Mouse (Mus musculus) intestine, postnatal 0 days (tissue): Measurements from ENCODE around the gene Arhgef25. TPM values are rescaled to one million over a fixed set of nuclear protein-coding genes. Genes with fewer than 3 reads are reported as not detected.

Experiments
- ATAC-seq: fragments of 200-750 bp; cut with Nextera tagmentation; 2 replicates; pipeline ENCODE4 v1.8.0; 2017; ENCODE audit warnings: mild to moderate bottlenecking, moderate TSS enrichment, moderate library complexity
- H3K27ac ChIP-seq: fragments of 300-500 bp; sonication (generic); 2 replicates; pipeline ENCODE4 v1.5.1; 2014; ENCODE audit warnings: mild to moderate bottlenecking, low read depth, low read length, moderate library complexity
- H3K27me3 ChIP-seq: fragments of 300-500 bp; sonication (generic); replicated peaks from 2 replicates; pipeline ENCODE4 v1.6.1; 2014; ENCODE audit warnings: low read length, mixed read lengths; ENCODE audit not compliant: control insufficient read depth, insufficient read depth
- H3K36me3 ChIP-seq: fragments of 300-500 bp; sonication (generic); 2 replicates; pipeline ENCODE4 v1.6.1; 2014; ENCODE audit warnings: mild to moderate bottlenecking, moderate library complexity; ENCODE audit not compliant: control insufficient read depth, insufficient read depth
- H3K4me1 ChIP-seq: fragments of 300-500 bp; sonication (generic); replicated peaks from 2 replicates; pipeline ENCODE4 v1.6.1; 2014; ENCODE audit warnings: antibody characterized with exemption, low read length, mixed read lengths; ENCODE audit not compliant: control insufficient read depth, insufficient read depth
- H3K4me2 ChIP-seq: fragments of 300-500 bp; sonication (generic); replicated peaks from 2 replicates; pipeline ENCODE4 v1.6.1; 2014; ENCODE audit warnings: low read depth, mild to moderate bottlenecking, moderate library complexity
- H3K4me3 ChIP-seq: fragments of 300-500 bp; sonication (generic); 2 replicates; pipeline ENCODE4 v1.5.1; 2014; ENCODE audit warnings: low read depth, low read length
- H3K9ac ChIP-seq: fragments of 300-500 bp; sonication (generic); 2 replicates; pipeline ENCODE4 v1.6.1; 2014; ENCODE audit warnings: mild to moderate bottlenecking, low read depth, low read length
- H3K9me3 ChIP-seq: fragments of 300-500 bp; sonication (generic); 2 replicates; pipeline ENCODE4 v1.6.1; 2016; ENCODE audit warnings: mixed run types; ENCODE audit not compliant: control insufficient read depth
- CTCF ChIP-seq: sonication (generic); IDR thresholded peaks from 2 replicates; pipeline ENCODE4 v1.5.1; 2016; ENCODE audit warnings: low read depth, mild to moderate bottlenecking, control low read depth, antibody characterized with exemption, moderate library complexity
- WGBS: fragments of 180-500 bp; shearing (Covaris S2); extraction: QIAGEN DNeasy Blood & Tissue Kit; methylation state at CpG from one replicate; pipeline ENCODE4 v1.1.7; 2014; 5-methylcytosine and 5-hydroxymethylcytosine counted together
- polyA plus RNA-seq: library from polyadenylated mRNA; unstranded; fragments of >200 nt; fragmentation: Nextera tagmentation; extraction: Ambion mirVana; gene quantifications from 2 replicates; pipeline ENCODE4 v1.2.1, GENCODE M21; 2015

Gene Arhgef25
- polyA plus RNA-seq, 1 experiment from 2014 or later, result 14.4 TPM

GRCm38 (mm10) chr10:127176228-127176627 is 13.7 kb downstream of the Arhgef25 start:
- Histone ChIP-seq H3K4me1 (peaks cover 6% of the 10 kb centered on the region; the same call in 1 of the 2 replicates), H3K36me3 (peaks cover 11% of the 10 kb centered on the region; the same call in 1 of the 2 replicates), H3K9ac (no peak overlapping the region), H3K27me3 (peaks cover 55% of the 10 kb centered on the region), H3K4me2 (no peak overlapping the region), H3K9me3 (no peaks in the 10 kb centered on the region), H3K4me3 (no peak overlapping the region), H3K27ac (no peak overlapping the region)
- no peak; the same call in 1 of the 2 replicates for TF ChIP-seq CTCF
- WGBS, result 40% methylated on average over 3 of the region's 3 CpGs
- no peak for ATAC-seq

GRCm38 (mm10) chr10:127174170-127174569 is 15.7 kb downstream of the Arhgef25 start:
- no peaks in the 10 kb centered on the region for H3K9me3 ChIP-seq
- H3K4me1 ChIP-seq, result peaks cover 9% of the 10 kb centered on the region; the same call in 1 of the 2 replicates
- 77% methylated on average over 7 of the region's 7 CpGs for WGBS
- no peak overlapping the region for H3K9ac ChIP-seq
- TF ChIP-seq CTCF, result no peak
- no peak for ATAC-seq
- H3K36me3 ChIP-seq, result peaks cover 14% of the 10 kb centered on the region; the same call in 1 of the 2 replicates
- H3K4me2 ChIP-seq, result no peak overlapping the region
- H3K4me3 ChIP-seq, result no peak overlapping the region
- no peak overlapping the region for H3K27ac ChIP-seq
- H3K27me3 ChIP-seq, result peaks cover 41% of the 10 kb centered on the region

GRCm38 (mm10) chr10:127173148-127174065 is 16.5 kb downstream of the Arhgef25 start:
- no peaks in the 10 kb centered on the region for H3K9me3 ChIP-seq
- peaks cover 9% of the 10 kb centered on the region; the same call in 1 of the 2 replicates for H3K4me1 ChIP-seq
- H3K4me2 ChIP-seq, result no peak overlapping the region
- H3K9ac ChIP-seq, result no peak overlapping the region
- TF ChIP-seq CTCF, result no peak
- H3K27ac ChIP-seq, result no peak overlapping the region
- WGBS, result 80% methylated on average over 16 of the region's 16 CpGs
- no peak for ATAC-seq
- peaks cover 14% of the 10 kb centered on the region; the same call in 1 of the 2 replicates for H3K36me3 ChIP-seq
- peaks cover 33% of the 10 kb centered on the region for H3K27me3 ChIP-seq
- H3K4me3 ChIP-seq, result no peak overlapping the region

GRCm38 (mm10) chr10:127171631-127172200 is 18.2 kb downstream of the Arhgef25 start:
- H3K27ac ChIP-seq, result no peak overlapping the region

GRCm38 (mm10) chr10:127170837-127171272 is 19.0 kb downstream of the Arhgef25 start:
- peak; percentile 92 for TF ChIP-seq CTCF
- no peak overlapping the region for H3K9ac ChIP-seq
- H3K4me3 ChIP-seq, result peak overlapping the region; percentile 30
- H3K4me1 ChIP-seq, result 0 out of 2 replicates have a peak, but pooled peaks cover 3% of the 10 kb centered on the region
- 6% methylated on average over 29 of the region's 29 CpGs for WGBS
- H3K36me3 ChIP-seq, result peaks cover 14% of the 10 kb centered on the region; the same call in 1 of the 2 replicates
- ATAC-seq, result peak; percentile 58
- H3K27me3 ChIP-seq, result peaks cover 18% of the 10 kb centered on the region
- H3K9me3 ChIP-seq, result no peaks in the 10 kb centered on the region
- peak overlapping the region; percentile 66 for H3K4me2 ChIP-seq
- no peak overlapping the region for H3K27ac ChIP-seq

More at GRCm38 (mm10) chr10:127171631-127172200, 18.2 kb downstream of the Arhgef25 start:
- no peaks in the 10 kb centered on the region for H3K9me3 ChIP-seq
- no peak overlapping the region for H3K4me3 ChIP-seq
- 89% methylated on average over 15 of the region's 15 CpGs for WGBS
- H3K36me3 ChIP-seq, result peaks cover 14% of the 10 kb centered on the region; the same call in 1 of the 2 replicates
- no peak for ATAC-seq
- H3K27me3 ChIP-seq, result peaks cover 20% of the 10 kb centered on the region
- no peak overlapping the region for H3K4me2 ChIP-seq
- 0 out of 2 replicates have a peak, but pooled peaks cover 3% of the 10 kb centered on the region for H3K4me1 ChIP-seq
- TF ChIP-seq CTCF, result no peak
- no peak overlapping the region for H3K9ac ChIP-seq

GRCm38 (mm10) chr10:127170002-127170401 is 19.9 kb downstream of the Arhgef25 start:
- Histone ChIP-seq H3K4me1 (peaks cover 3% of the 10 kb centered on the region; the same call in 1 of the 2 replicates), H3K9me3 (no peaks in the 10 kb centered on the region), H3K27me3 (peaks cover 22% of the 10 kb centered on the region), H3K36me3 (peaks cover 14% of the 10 kb centered on the region; the same call in 1 of the 2 replicates), H3K4me3 (peak overlapping the region; percentile 30; the same call in 1 of the 2 replicates), H3K4me2 (peak overlapping the region; percentile 66), H3K27ac (no peak overlapping the region), H3K9ac (no peak overlapping the region)
- WGBS, result 27% methylated on average over 22 of the region's 22 CpGs
- no peak for ATAC-seq
- TF ChIP-seq CTCF, result peak; percentile 44; the same call in 1 of the 2 replicates
